Mouse (Mus musculus) kidney, adult 18-20 months (tissue): Measurements from ENCODE around the gene Unc119b.
"Not testable (repeated sequence)": the region's sequence is repeated elsewhere in the genome, so short reads cannot be mapped to it uniquely, and the experiment has no call there.

Experiments
- DNase-seq: peaks from one replicate; pipeline ENCODE4 v3.0.0; 2021

Gene Unc119b

GRCm38 (mm10) chr5:115134234-115135165 is at the start of gene Unc119b:
Gene Unc119b (minus strand): TSS chr5:115134975.
- peak; percentile 94 for DNase-seq

GRCm38 (mm10) chr5:115183482-115183881 is 48.7 kb upstream of the Unc119b start:
- DNase-seq = no peak

GRCm38 (mm10) chr5:115182925-115183324 is 48.1 kb upstream of the Unc119b start:
- no peak for DNase-seq

- DNase-seq = peak; percentile 77
Measured at GRCm38 (mm10) chr5:115181248-115181940, 46.6 kb upstream of the Unc119b start.

GRCm38 (mm10) chr5:115179596-115179995 is 44.8 kb upstream of the Unc119b start:
- no peak for DNase-seq

GRCm38 (mm10) chr5:115177866-115178265 is 43.1 kb upstream of the Unc119b start:
- DNase-seq = no peak

- no peak for DNase-seq
Measured at GRCm38 (mm10) chr5:115174554-115174953, 39.8 kb upstream of the Unc119b start.

GRCm38 (mm10) chr5:115170150-115170549 is 35.4 kb upstream of the Unc119b start:
- peak; percentile 38 for DNase-seq

- no peak for DNase-seq
Measured at GRCm38 (mm10) chr5:115168641-115169415, 34.1 kb upstream of the Unc119b start.

- peak; percentile 30 for DNase-seq
Measured at GRCm38 (mm10) chr5:115167396-115167795, 32.6 kb upstream of the Unc119b start.

- no peak for DNase-seq
Measured at GRCm38 (mm10) chr5:115166815-115167194, 32.0 kb upstream of the Unc119b start.

GRCm38 (mm10) chr5:115165895-115166814 is 31.4 kb upstream of the Unc119b start:
- DNase-seq = peak; percentile 73

GRCm38 (mm10) chr5:115165351-115165750 is 30.6 kb upstream of the Unc119b start:
- no peak for DNase-seq

- not testable (repeated sequence) for DNase-seq
Measured at GRCm38 (mm10) chr5:115164446-115164845, 29.7 kb upstream of the Unc119b start.

- peak; percentile 81 for DNase-seq
Measured at GRCm38 (mm10) chr5:115163563-115163962, 28.8 kb upstream of the Unc119b start.

GRCm38 (mm10) chr5:115161940-115162279 is 27.1 kb upstream of the Unc119b start:
- DNase-seq = not testable (repeated sequence)

- no peak for DNase-seq
Measured at GRCm38 (mm10) chr5:115161064-115161939, 26.5 kb upstream of the Unc119b start.

- no peak for DNase-seq
Measured at GRCm38 (mm10) chr5:115160655-115161054, 25.9 kb upstream of the Unc119b start.

- no peak for DNase-seq
Measured at GRCm38 (mm10) chr5:115159165-115159564, 24.4 kb upstream of the Unc119b start.

- peak; percentile 98 for DNase-seq
Measured at GRCm38 (mm10) chr5:115158040-115158983, 23.5 kb upstream of the Unc119b start, which contains the start of gene Mlec. Gene Mlec (minus strand): TSS chr5:115158179.
